Mouse (Mus musculus) heart, postnatal 0 days (tissue): Measurements from ENCODE around the gene Pidd1. TPM values are rescaled to one million over a fixed set of nuclear protein-coding genes. Genes with fewer than 3 reads are reported as not detected.

ENCODE experiments used
- ATAC-seq: fragments of 200-750 bp; cut with Nextera tagmentation; 2 replicates; pipeline ENCODE4 v1.8.0; 2017; ENCODE audit warnings: low read depth, moderate number of reproducible peaks, moderate library complexity; ENCODE audit not compliant: insufficient read depth
- DNase-seq: peaks from one replicate; pipeline ENCODE4 v3.0.0-alpha.2; 2016; ENCODE audit warnings: low spot score
- H3K27ac ChIP-seq: fragments of 300-500 bp; sonication (generic); 2 replicates; pipeline ENCODE4 v1.5.1; 2014; ENCODE audit warnings: low read depth, mild to moderate bottlenecking
- H3K27me3 ChIP-seq: fragments of 300-500 bp; sonication (generic); 2 replicates; pipeline ENCODE4 v1.6.1; 2014; ENCODE audit warnings: low read length, mixed read lengths; ENCODE audit not compliant: control insufficient read depth, insufficient read depth
- H3K36me3 ChIP-seq: fragments of 300-500 bp; sonication (generic); replicated peaks from 2 replicates; pipeline ENCODE4 v1.6.1; 2014; ENCODE audit warnings: low read length, mixed read lengths; ENCODE audit not compliant: control insufficient read depth, insufficient read depth
- H3K4me1 ChIP-seq: fragments of 300-500 bp; sonication (generic); 2 replicates; pipeline ENCODE4 v1.6.1; 2014; ENCODE audit warnings: antibody characterized with exemption; ENCODE audit not compliant: control insufficient read depth, insufficient read depth
- H3K4me2 ChIP-seq: fragments of 300-500 bp; sonication (generic); 2 replicates; pipeline ENCODE4 v1.6.1; 2014; ENCODE audit warnings: low read depth, mild to moderate bottlenecking, low read length, moderate library complexity
- H3K4me3 ChIP-seq: fragments of 300-500 bp; sonication (generic); 2 replicates; pipeline ENCODE4 v1.5.1; 2014; ENCODE audit warnings: low read depth, low read length
- H3K9ac ChIP-seq: fragments of 300-500 bp; sonication (generic); replicated peaks from 2 replicates; pipeline ENCODE4 v1.6.1; 2014; ENCODE audit warnings: low read depth, low read length, mixed read lengths
- H3K9me3 ChIP-seq: fragments of 300-500 bp; sonication (generic); replicated peaks from 2 replicates; pipeline ENCODE4 v1.6.1; 2016; ENCODE audit warnings: low read length; ENCODE audit not compliant: control insufficient read depth
- CTCF ChIP-seq: IDR thresholded peaks from 2 replicates; pipeline ENCODE4 v1.5.1; 2016; ENCODE audit warnings: antibody characterized with exemption, control low read depth, low read depth
- EP300 ChIP-seq: IDR thresholded peaks from 2 replicates; pipeline ENCODE4 v1.6.1; 2016; ENCODE audit warnings: antibody characterized with exemption, low read depth
- WGBS: fragments of 180-500 bp; shearing (Covaris S2); extraction: QIAGEN DNeasy Blood & Tissue Kit; methylation state at CpG from one replicate; pipeline ENCODE4 v1.1.7; 2014; 5-methylcytosine and 5-hydroxymethylcytosine counted together
- polyA plus RNA-seq: library from polyadenylated mRNA; unstranded; fragments of >200 nt; fragmentation: Nextera tagmentation; extraction: Ambion mirVana; gene quantifications from 2 replicates; pipeline ENCODE4 v1.2.1, GENCODE M21; 2015
- total RNA-seq: library from RNA; depleted of rRNA; stranded (reverse); fragments of >200 nt; gene quantifications from 2 replicates; pipeline ENCODE4 v1.2.3, GENCODE M21; 2014; ENCODE audit warnings: low replicate concordance; rRNA removed

Pidd1 gene
- total RNA-seq (0.15 and 2.0 TPM in 2 replicates), polyA plus RNA-seq (1.7 and 2.3 TPM in 2 replicates)

DNA sequence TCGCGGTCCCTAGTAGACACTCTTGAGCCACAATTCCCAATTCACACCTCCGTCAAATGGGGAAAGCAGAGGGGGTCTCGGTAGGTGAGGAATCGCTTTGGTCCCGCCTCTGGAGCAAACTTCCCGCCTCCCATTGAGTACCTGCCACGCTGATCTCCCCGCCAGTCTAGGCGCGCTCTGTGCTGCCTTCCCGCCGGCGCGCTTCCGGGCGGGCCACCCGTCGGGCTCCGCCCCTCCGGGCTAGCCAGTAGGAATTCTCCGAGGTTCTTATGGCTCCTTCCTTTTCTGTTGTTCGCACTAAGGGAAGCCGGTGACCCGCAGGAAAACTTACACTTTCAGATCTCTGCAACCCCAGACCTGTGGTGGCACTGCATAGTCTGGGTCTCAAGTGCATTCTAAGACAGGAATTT is at the start of gene Pidd1:
Gene Pidd1 (minus strand): TSS at position 198 of the 410 bp plus-strand sequence.
- peaks cover 5% of the 10 kb centered on the region for H3K36me3 ChIP-seq
- WGBS: 0% methylated on average over 25 of the region's 25 CpGs
- TF ChIP-seq EP300 (no peak), CTCF (no peak)
- H3K27ac ChIP-seq: peak within 1 kb of the TSS; percentile 70
- no peaks in the 10 kb centered on the region for H3K9me3 ChIP-seq
- peak; percentile 82 for DNase-seq
- peak; percentile 51 for ATAC-seq
- H3K4me2 ChIP-seq: peak within 1 kb of the TSS; percentile 91
- peak within 1 kb of the TSS; percentile 39 for H3K9ac ChIP-seq
- no peaks in the 10 kb centered on the region for H3K27me3 ChIP-seq
- peak within 1 kb of the TSS; percentile 55 for H3K4me3 ChIP-seq
- peaks cover 22% of the 10 kb centered on the region for H3K4me1 ChIP-seq

DNA sequence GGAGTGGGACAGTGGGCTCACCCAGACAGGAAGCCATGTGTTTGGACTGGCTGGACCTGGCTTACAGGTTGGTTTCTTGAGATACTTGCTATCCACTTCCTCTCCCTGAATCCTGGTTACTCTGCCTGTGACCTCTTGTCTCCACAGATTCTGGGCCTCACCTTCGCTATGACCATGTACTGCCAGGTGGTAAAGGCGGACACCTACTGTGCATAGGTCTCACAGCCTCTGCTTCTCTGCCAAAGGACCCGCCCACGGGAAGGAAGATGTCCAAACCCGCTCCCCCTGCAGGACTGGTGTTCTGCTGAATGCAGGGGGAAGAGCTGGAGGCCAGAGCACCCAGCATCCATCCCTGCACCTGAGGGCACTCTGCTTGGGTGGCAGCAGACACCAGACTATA is 48.9 kb upstream of the Pidd1 start:
- Histone ChIP-seq H3K4me2 (no peak overlapping the region), H3K27ac (no peak overlapping the region), H3K9ac (no peak overlapping the region), H3K9me3 (no peaks in the 10 kb centered on the region), H3K36me3 (peaks cover 34% of the 10 kb centered on the region), H3K27me3 (no peaks in the 10 kb centered on the region), H3K4me3 (no peak overlapping the region), H3K4me1 (peaks cover 11% of the 10 kb centered on the region)
- DNase-seq (no peak), ATAC-seq (no peak)
- TF ChIP-seq EP300: no peak
- no peak for TF ChIP-seq CTCF
- 87% methylated on average over 5 of the region's 5 CpGs for WGBS

DNA sequence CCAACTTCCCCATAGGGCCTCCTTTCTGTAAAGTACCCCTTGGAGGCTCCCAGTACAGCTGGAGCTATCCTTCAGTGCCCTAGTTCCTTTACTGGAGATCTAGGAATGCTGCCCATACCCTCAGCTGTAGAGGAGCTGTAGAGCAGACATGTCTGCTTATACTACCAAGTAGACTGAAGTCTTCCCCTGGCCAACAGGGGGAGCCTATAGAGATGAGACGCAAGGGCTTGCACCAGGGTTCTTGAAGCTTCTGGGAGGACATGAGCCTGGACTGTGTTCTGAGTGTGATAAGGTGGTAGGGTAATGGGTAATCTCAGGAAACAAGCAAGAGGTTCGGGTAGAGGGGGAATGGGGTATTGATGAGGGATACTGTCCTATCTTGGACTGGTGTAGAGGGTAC is 47.3 kb upstream of the Pidd1 start:
- no peak for TF ChIP-seq EP300
- TF ChIP-seq CTCF: peak; percentile 16; the same call in 1 of the 2 replicates
- H3K27ac ChIP-seq: no peak overlapping the region
- no peak overlapping the region for H3K9ac ChIP-seq
- no peaks in the 10 kb centered on the region for H3K4me1 ChIP-seq
- H3K27me3 ChIP-seq: no peaks in the 10 kb centered on the region
- ATAC-seq (no peak), DNase-seq (no peak)
- H3K4me3 ChIP-seq: no peak overlapping the region
- no peaks in the 10 kb centered on the region for H3K9me3 ChIP-seq
- H3K4me2 ChIP-seq: no peak overlapping the region
- H3K36me3 ChIP-seq: peaks cover 39% of the 10 kb centered on the region
- 70% methylated on average over 2 of the region's 2 CpGs for WGBS

DNA sequence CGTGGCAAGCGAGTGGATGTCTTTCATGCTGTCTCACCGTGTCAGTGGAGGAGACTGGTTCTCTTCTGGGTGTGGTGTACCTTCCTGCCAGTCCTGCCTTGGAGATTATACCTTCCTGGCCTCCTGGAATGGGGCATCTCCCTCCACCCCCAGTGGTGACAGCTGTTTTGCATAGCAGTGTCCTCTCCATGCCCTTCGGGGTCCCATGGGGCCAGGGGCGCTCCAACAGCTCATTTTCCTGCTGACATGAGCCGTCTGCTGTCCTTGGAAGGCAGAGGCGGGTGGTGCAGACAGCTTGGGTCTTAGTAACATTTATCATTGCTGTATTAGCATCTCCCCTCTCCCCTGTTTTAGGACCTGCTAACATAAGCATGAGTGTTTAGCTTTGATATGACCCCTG is 43.3 kb upstream of the Pidd1 start:
- peaks cover 7% of the 10 kb centered on the region; the same call in 1 of the 2 replicates for H3K4me1 ChIP-seq
- H3K27me3 ChIP-seq: no peaks in the 10 kb centered on the region; the same call in 1 of the 2 replicates
- no peak for ATAC-seq
- TF ChIP-seq CTCF (no peak), EP300 (no peak)
- no peak overlapping the region for H3K27ac ChIP-seq
- H3K9ac ChIP-seq: no peak overlapping the region
- H3K9me3 ChIP-seq: no peaks in the 10 kb centered on the region
- no peak overlapping the region for H3K4me2 ChIP-seq
- DNase-seq: no peak
- 62% methylated on average over 7 of the region's 7 CpGs for WGBS
- H3K4me3 ChIP-seq: no peak overlapping the region
- H3K36me3 ChIP-seq: peaks cover 32% of the 10 kb centered on the region

DNA sequence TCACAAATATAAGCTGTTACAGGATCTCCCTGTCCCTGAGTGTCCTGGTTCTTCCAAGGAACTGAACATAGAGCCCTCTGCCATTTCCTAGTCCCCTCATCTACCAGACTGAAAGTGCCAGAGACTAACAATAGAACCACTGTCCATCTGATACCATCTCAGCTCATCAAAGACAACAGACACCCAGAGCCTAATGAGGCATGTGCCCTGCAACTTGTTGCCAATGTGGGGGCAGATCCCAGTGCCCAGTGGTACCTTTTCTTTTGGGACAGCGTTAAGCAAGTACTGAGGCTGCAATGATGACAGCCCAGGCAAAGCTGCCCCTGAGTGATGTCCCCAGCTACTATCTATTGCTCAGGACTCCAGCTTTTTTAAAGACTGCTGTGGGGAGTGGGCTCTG is 42.4 kb upstream of the Pidd1 start:
- no peak for ATAC-seq
- WGBS: 88% methylated on average over 1 of the region's 1 CpGs
- H3K27me3 ChIP-seq: no peaks in the 10 kb centered on the region; the same call in 1 of the 2 replicates

DNA sequence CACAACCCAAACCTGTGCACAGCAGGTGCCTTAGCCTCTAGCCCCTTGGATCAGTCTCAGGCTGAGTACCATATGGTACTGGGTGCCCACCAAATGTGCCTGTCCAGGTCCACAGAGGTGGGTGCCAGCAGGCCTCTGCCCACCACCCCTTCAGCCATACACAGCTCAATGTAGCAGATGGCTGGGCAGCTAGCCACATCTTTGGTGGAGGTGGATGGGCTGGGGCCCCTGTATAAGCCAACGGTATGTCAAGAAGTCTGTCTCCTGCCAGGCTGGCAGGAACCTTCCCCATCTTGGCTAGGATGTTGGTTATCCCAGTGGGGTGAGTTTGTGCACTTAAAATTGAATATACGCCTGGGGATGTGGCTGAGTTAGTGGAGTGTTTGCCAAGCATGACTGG is 41.8 kb upstream of the Pidd1 start:
- no peak for ATAC-seq
- WGBS: 75% methylated on average over 2 of the region's 2 CpGs
- no peak for TF ChIP-seq EP300
- TF ChIP-seq CTCF: no peak

More for the DNA sequence above, 42.4 kb upstream of the Pidd1 start:
- H3K9ac ChIP-seq: no peak overlapping the region
- H3K36me3 ChIP-seq: peaks cover 25% of the 10 kb centered on the region
- H3K4me3 ChIP-seq: no peak overlapping the region
- H3K4me1 ChIP-seq: peaks cover 15% of the 10 kb centered on the region
- no peaks in the 10 kb centered on the region for H3K9me3 ChIP-seq
- TF ChIP-seq EP300 (no peak), CTCF (no peak)
- no peak overlapping the region for H3K4me2 ChIP-seq
- H3K27ac ChIP-seq: no peak overlapping the region
- no peak for DNase-seq

More for the DNA sequence above, 41.8 kb upstream of the Pidd1 start:
- DNase-seq: no peak
- Histone ChIP-seq H3K9ac (no peak overlapping the region), H3K4me1 (peaks cover 20% of the 10 kb centered on the region), H3K4me2 (no peak overlapping the region), H3K27ac (no peak overlapping the region), H3K27me3 (no peaks in the 10 kb centered on the region; the same call in 1 of the 2 replicates), H3K9me3 (no peaks in the 10 kb centered on the region), H3K4me3 (no peak overlapping the region), H3K36me3 (peaks cover 21% of the 10 kb centered on the region)
